In genomic region chr5:125099785-125100350, GRCm38 (mm10) we compare ENCODE assay signal across 13 mouse cellular contexts.
"Had no signal": no experiment of that assay in that cellular context is flagged by ENCODE, and none has a peak within 500 bp of the region (broad histone marks: within the 10 kb centered on the region; RNA-seq: fewer than 3 reads in every experiment).

No protein-coding gene starts in this region.

- H3K27ac ChIP-seq: kidney, postnatal 0 days; limb, embryonic 13.5 days; liver, embryonic 14.5 days; midbrain, embryonic 12.5 days had no signal

- H3K27me3 ChIP-seq: limb, embryonic 13.5 days; midbrain, embryonic 12.5 days had no signal

- DNase-seq: kidney, adult 11 months; kidney, adult 9 months; left cerebral cortex, postnatal 4 days; retina, postnatal 1 day; spleen, adult 18-20 months; thymus, adult 2 months; thymus, postnatal 25 days had no signal

- ATAC-seq: inflammation-experienced regulatory T-cells, adult 6 months; midbrain, embryonic 16.5 days had no signal

- H3K4me2 ChIP-seq: limb, embryonic 13.5 days; midbrain, embryonic 12.5 days had no signal

- H3K9me3 ChIP-seq: limb, embryonic 13.5 days; midbrain, embryonic 12.5 days had no signal

- H3K4me3 ChIP-seq: limb, embryonic 13.5 days; midbrain, embryonic 12.5 days had no signal

- H3K9ac ChIP-seq: limb, embryonic 13.5 days; liver, embryonic 14.5 days; midbrain, embryonic 12.5 days had no signal
